Mouse (Mus musculus): ENCODE data around the gene Fam169a. TPM values are rescaled to one million over a fixed set of nuclear protein-coding genes. Genes with fewer than 3 reads are reported as not detected.
"Not testable (repeated sequence)": the region's sequence is repeated elsewhere in the genome, so short reads cannot be mapped to it uniquely, and the experiment has no call there.

Fam169a gene
- polyA plus RNA-seq, 1 experiment from 2014 or later = 0.31 TPM

- in situ Hi-C loops (cut with MboI; ENCODE audit: low pct_unique_long_range_greater_than_20kb) = loop anchor here (25.0 kb wide), 1 partner anchor 336 kb away; the partner anchor contains the start of gene Ankrd31
- TF ChIP-seq CTCF (IDR thresholded peaks at IDR 0.05) = no peak
- ATAC-seq = no peak
- ChIA-PET POLR2A (interaction anchor here (0.7 kb wide), 1 partner anchor 205 kb away, joined by 6 read pairs; no protein-coding TSS in a partner anchor), CTCF (interaction anchor here (1.2 kb wide), 1 partner anchor 218 kb away, joined by 5 read pairs; no protein-coding TSS in a partner anchor)
- H3K27me3 ChIP-seq = peaks cover 33% of the 10 kb centered on the region
- DNase-seq (ENCODE audit: low read depth, low spot score) = no peak
Observed at GRCm38 (mm10) chr13:97073497-97073896, 6.4 kb downstream of the Fam169a start.

GRCm38 (mm10) chr13:97077556-97077955, 10.5 kb downstream of the Fam169a start:
- ChIA-PET CTCF (interaction anchor here (1.1 kb wide), 1 partner anchor 60 kb away, joined by 3 read pairs; no protein-coding TSS in a partner anchor), POLR2A (no interaction called here)
- in situ Hi-C loops (cut with MboI; ENCODE audit: low pct_unique_long_range_greater_than_20kb) = no loop called here
- peaks cover 21% of the 10 kb centered on the region for H3K27me3 ChIP-seq
- DNase-seq (ENCODE audit: low read depth, low spot score) (no peak), ATAC-seq (no peak)
- no peak for TF ChIP-seq CTCF (IDR thresholded peaks at IDR 0.05)

GRCm38 (mm10) chr13:97080201-97080600, 13.1 kb downstream of the Fam169a start:
- DNase-seq (ENCODE audit: low read depth, low spot score) (no peak), ATAC-seq (no peak)
- H3K27me3 ChIP-seq = peaks cover 13% of the 10 kb centered on the region
- ChIA-PET POLR2A (no interaction called here), CTCF (no interaction called here)
- in situ Hi-C loops (cut with MboI; ENCODE audit: low pct_unique_long_range_greater_than_20kb) = no loop called here
- no peak for TF ChIP-seq CTCF (IDR thresholded peaks at IDR 0.05)

GRCm38 (mm10) chr13:97080615-97081014, 13.5 kb downstream of the Fam169a start:
- TF ChIP-seq CTCF (IDR thresholded peaks at IDR 0.05) = no peak
- in situ Hi-C loops (cut with MboI; ENCODE audit: low pct_unique_long_range_greater_than_20kb) = no loop called here
- CTCF ChIA-PET = interaction anchor here (1.1 kb wide), 1 partner anchor 11 kb away, joined by 3 read pairs; no protein-coding TSS in a partner anchor
- ATAC-seq = no peak
- POLR2A ChIA-PET = no interaction called here
- peaks cover 9% of the 10 kb centered on the region for H3K27me3 ChIP-seq
- no peak for DNase-seq (ENCODE audit: low read depth, low spot score)

- H3K27me3 ChIP-seq = peaks cover 7% of the 10 kb centered on the region
- ChIA-PET POLR2A (no interaction called here), CTCF (no interaction called here)
- no peak for DNase-seq (ENCODE audit: low read depth, low spot score)
- TF ChIP-seq CTCF (IDR thresholded peaks at IDR 0.05) = no peak
- no peak for ATAC-seq
- in situ Hi-C loops (cut with MboI; ENCODE audit: low pct_unique_long_range_greater_than_20kb) = no loop called here
Observed at GRCm38 (mm10) chr13:97082432-97082831, 15.3 kb downstream of the Fam169a start.

- no peak for ATAC-seq
- no peak for TF ChIP-seq CTCF (IDR thresholded peaks at IDR 0.05)
- CTCF ChIA-PET = no interaction called here
- no peaks in the 10 kb centered on the region for H3K27me3 ChIP-seq
- in situ Hi-C loops (cut with MboI; ENCODE audit: low pct_unique_long_range_greater_than_20kb) = no loop called here
- DNase-seq (ENCODE audit: low read depth, low spot score) = no peak
- POLR2A ChIA-PET = no interaction called here
Observed at GRCm38 (mm10) chr13:97086316-97086715, 19.2 kb downstream of the Fam169a start.

GRCm38 (mm10) chr13:97087421-97087820, 20.3 kb downstream of the Fam169a start:
- ChIA-PET POLR2A (no interaction called here), CTCF (no interaction called here)
- no peak for ATAC-seq
- in situ Hi-C loops (cut with MboI; ENCODE audit: low pct_unique_long_range_greater_than_20kb) = no loop called here
- DNase-seq (ENCODE audit: low read depth, low spot score) = no peak
- TF ChIP-seq CTCF (IDR thresholded peaks at IDR 0.05) = no peak
- peaks cover 3% of the 10 kb centered on the region for H3K27me3 ChIP-seq

- no peak for ATAC-seq
- H3K27me3 ChIP-seq = peaks cover 8% of the 10 kb centered on the region
- in situ Hi-C loops (cut with MboI; ENCODE audit: low pct_unique_long_range_greater_than_20kb) = no loop called here
- CTCF ChIA-PET = no interaction called here
- TF ChIP-seq CTCF (IDR thresholded peaks at IDR 0.05) = no peak
- POLR2A ChIA-PET = no interaction called here
- DNase-seq (ENCODE audit: low read depth, low spot score) = no peak
Observed at GRCm38 (mm10) chr13:97088183-97088582, 21.1 kb downstream of the Fam169a start.

- CTCF ChIA-PET = interaction anchor here (1.1 kb wide), 1 partner anchor 9 kb away, joined by 3 read pairs; no protein-coding TSS in a partner anchor
- H3K27me3 ChIP-seq = peaks cover 26% of the 10 kb centered on the region
- POLR2A ChIA-PET = no interaction called here
- TF ChIP-seq CTCF (IDR thresholded peaks at IDR 0.05) = no peak
- DNase-seq (ENCODE audit: low read depth, low spot score) = no peak
- in situ Hi-C loops (cut with MboI; ENCODE audit: low pct_unique_long_range_greater_than_20kb) = no loop called here
- ATAC-seq = no peak
Observed at GRCm38 (mm10) chr13:97095726-97096125, 28.6 kb downstream of the Fam169a start.

- TF ChIP-seq CTCF (IDR thresholded peaks at IDR 0.05) = peak; percentile 54
- H3K27me3 ChIP-seq = peaks cover 12% of the 10 kb centered on the region
- in situ Hi-C loops (cut with MboI; ENCODE audit: low pct_unique_long_range_greater_than_20kb) = no loop called here
- POLR2A ChIA-PET = no interaction called here
- no peak for ATAC-seq
- DNase-seq (ENCODE audit: low read depth, low spot score) = no peak
- CTCF ChIA-PET = no interaction called here
Observed at GRCm38 (mm10) chr13:97099187-97099852, 32.2 kb downstream of the Fam169a start, which contains the start of gene Gm6169. TSS of gene Gm6169 (minus strand) at chr13:97099237.

GRCm38 (mm10) chr13:97104996-97105395, 37.9 kb downstream of the Fam169a start:
- ATAC-seq (no peak), DNase-seq (ENCODE audit: low read depth, low spot score) (no peak)
- peaks cover 31% of the 10 kb centered on the region for H3K27me3 ChIP-seq
- TF ChIP-seq CTCF (IDR thresholded peaks at IDR 0.05) = no peak
- in situ Hi-C loops (cut with MboI; ENCODE audit: low pct_unique_long_range_greater_than_20kb) = no loop called here
- ChIA-PET CTCF (interaction anchor here (1.0 to 1.2 kb wide), 3 partner anchors 9 to 12 kb away, joined by 3 read pairs; no protein-coding TSS in a partner anchor), POLR2A (no interaction called here)

GRCm38 (mm10) chr13:97107721-97108120, 40.6 kb downstream of the Fam169a start:
- CTCF ChIA-PET; in situ Hi-C loops (cut with MboI; ENCODE audit: low pct_unique_long_range_greater_than_20kb); ATAC-seq; DNase-seq (ENCODE audit: low read depth, low spot score); POLR2A ChIA-PET: not testable (repeated sequence)
- peaks cover 40% of the 10 kb centered on the region for H3K27me3 ChIP-seq

Data from Patski (cell line).